Mouse (Mus musculus) cortical plate, adult 2 months (tissue): Measurements from ENCODE around the gene Nxpe5.

Experiments
- CTCF ChIP-seq: fragments of 200-500 bp; IDR thresholded peaks from 2 replicates; pipeline ENCODE4 v1.5.1; 2011; ENCODE audit warnings: mild to moderate bottlenecking, control low read depth, low read length; ENCODE audit not compliant: insufficient read depth; ENCODE audit errors: extremely low read depth
- POLR2A ChIP-seq: fragments of 200-500 bp; IDR thresholded peaks from 2 replicates; pipeline ENCODE4 v1.6.1; 2011; ENCODE audit warnings: mild to moderate bottlenecking, low read length, control low read depth; ENCODE audit not compliant: insufficient read depth; ENCODE audit errors: extremely low read depth

DNA sequence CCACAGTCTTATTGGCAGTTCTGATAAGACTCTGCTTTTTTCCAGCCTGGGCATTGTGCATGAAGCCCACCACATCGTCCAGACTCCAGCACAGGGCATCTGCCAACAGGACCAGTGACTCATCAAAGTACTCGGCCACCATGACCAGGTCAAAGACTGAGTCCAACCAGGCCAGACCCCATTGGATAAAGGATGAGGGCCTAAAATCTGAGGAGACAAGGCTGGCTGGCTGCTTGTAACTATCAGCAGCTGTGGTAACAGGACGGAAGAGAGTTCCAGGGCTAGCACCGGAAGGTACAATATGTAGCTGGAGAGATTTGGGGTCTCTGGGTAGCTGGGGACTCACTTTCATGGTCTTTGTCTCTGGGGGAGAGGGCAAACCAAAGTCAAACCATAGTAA is 40.0 kb downstream of the Nxpe5 start:
- TF ChIP-seq POLR2A (no peak), CTCF (no peak)
